Mouse (Mus musculus) gastrocnemius, postnatal 4 days (tissue): ENCODE measurements around the gene Tox3. TPM values are rescaled to one million over a fixed set of nuclear protein-coding genes. Genes with fewer than 3 reads are reported as not detected.
A peak's percentile ranks its signal among the peaks of the same experiment; 100 is the strongest.

ENCODE experiments used
- DNase-seq, 2 experiments: peaks; one replicate each; pipeline ENCODE4 v3.0.0; 2021 to 2022; ENCODE audit warnings: low spot score in 2 of 2, mixed read lengths in 2 of 2
- long read RNA-seq, 2 experiments: library from polyadenylated mRNA; stranded (forward); transcript quantifications; one replicate each; pipeline ENCODE4 v2.0.0; 2021
- total RNA-seq, 2 experiments: library from RNA; stranded (reverse); gene quantifications; 2 replicates each; pipeline ENCODE4 v1.2.3; 2021

Gene Tox3
- total RNA-seq: 1 to 10 TPM; 1.8 TPM
- long read RNA-seq, experiment 1, partial matches to known transcripts: 0 of 1 reads
- long read RNA-seq, experiment 1, other reads (novel, unspliced or antisense): 1 of 1 reads
- long read RNA-seq, experiment 2, partial matches to known transcripts: 0 of 2 reads
- long read RNA-seq, experiment 2, other reads (novel, unspliced or antisense): 0 of 2 reads

- peak; percentile 28 to 34 for DNase-seq
Observed at GRCm38 (mm10) chr8:90348178-90348925, at the start of gene Tox3. TSS of gene Tox3 (minus strand) at chr8:90348343.

- no peak for DNase-seq
Observed at GRCm38 (mm10) chr8:90392643-90393042, 44.5 kb upstream of the Tox3 start.

- DNase-seq: no peak
Observed at GRCm38 (mm10) chr8:90391483-90392074, 43.4 kb upstream of the Tox3 start.

- no peak for DNase-seq
Observed at GRCm38 (mm10) chr8:90390827-90391226, 42.7 kb upstream of the Tox3 start.

- no peak for DNase-seq
Observed at GRCm38 (mm10) chr8:90379064-90379463, 30.9 kb upstream of the Tox3 start.

GRCm38 (mm10) chr8:90378036-90378435 is 29.9 kb upstream of the Tox3 start:
- no peak for DNase-seq

GRCm38 (mm10) chr8:90371611-90372222 is 23.6 kb upstream of the Tox3 start:
- peak in 1 of 2 experiments; percentile 49 for DNase-seq

- DNase-seq: no peak
Observed at GRCm38 (mm10) chr8:90369876-90370275, 21.7 kb upstream of the Tox3 start.

- DNase-seq: no peak
Observed at GRCm38 (mm10) chr8:90356729-90357128, 8.6 kb upstream of the Tox3 start.

- no peak for DNase-seq
Observed at GRCm38 (mm10) chr8:90354782-90355181, 6.6 kb upstream of the Tox3 start.

- DNase-seq: no peak
Observed at GRCm38 (mm10) chr8:90353960-90354540, 5.9 kb upstream of the Tox3 start.

GRCm38 (mm10) chr8:90353499-90353898 is 5.4 kb upstream of the Tox3 start:
- no peak for DNase-seq

GRCm38 (mm10) chr8:90352991-90353390 is 4.8 kb upstream of the Tox3 start:
- no peak for DNase-seq

- DNase-seq: no peak
Observed at GRCm38 (mm10) chr8:90349709-90350562, 1.8 kb upstream of the Tox3 start.

- DNase-seq: no peak
Observed at GRCm38 (mm10) chr8:90348926-90349683, 962 bp upstream of the Tox3 start.

- peak; percentile 27 to 29 for DNase-seq
Observed at GRCm38 (mm10) chr8:90347581-90348177, 464 bp downstream of the Tox3 start.

GRCm38 (mm10) chr8:90346880-90347535 is 1.1 kb downstream of the Tox3 start:
- DNase-seq: no peak

- DNase-seq: no peak
Observed at GRCm38 (mm10) chr8:90346138-90346879, 1.8 kb downstream of the Tox3 start.
